In the genomic region with DNA sequence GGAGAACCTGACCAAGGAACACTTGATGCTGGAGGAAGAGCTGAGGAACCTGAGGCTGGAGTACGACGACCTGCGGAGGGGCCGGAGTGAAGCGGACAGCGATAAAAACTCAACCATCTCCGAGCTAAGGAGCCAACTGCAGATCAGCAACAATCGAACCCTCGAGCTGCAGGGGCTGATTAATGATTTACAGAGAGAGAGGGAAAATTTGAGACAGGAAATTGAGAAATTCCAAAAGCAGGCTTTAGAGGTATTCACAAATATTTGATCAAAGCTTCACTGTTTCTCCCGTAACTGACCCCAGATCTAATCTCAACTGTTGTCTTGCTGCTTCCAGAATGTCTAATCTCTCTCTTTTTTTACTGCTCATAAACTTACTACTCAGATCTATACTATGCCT, we compare ENCODE assay signal across 22 mouse cellular contexts.
"Had no signal": no experiment of that assay in that cellular context is flagged by ENCODE, and none has a peak within 500 bp of the region (broad histone marks: within the 10 kb centered on the region; RNA-seq: fewer than 3 reads in every experiment).

No protein-coding gene starts in this region.

- H3K9me3 ChIP-seq: forebrain, embryonic 15.5 days had no signal

- H3K36me3 ChIP-seq: forebrain, embryonic 15.5 days; hindbrain, embryonic 13.5 days; hindbrain, embryonic 15.5 days had no signal

- H3K4me2 ChIP-seq: forebrain, embryonic 15.5 days; heart, embryonic 12.5 days; hindbrain, embryonic 13.5 days; hindbrain, embryonic 15.5 days; kidney, embryonic 15.5 days; limb, embryonic 13.5 days had no signal

- H3K9ac ChIP-seq: forebrain, embryonic 15.5 days; forebrain, postnatal 0 days; heart, embryonic 12.5 days; hindbrain, embryonic 13.5 days; hindbrain, embryonic 15.5 days; kidney, embryonic 15.5 days; limb, embryonic 13.5 days had no signal

- H3K4me1 ChIP-seq: forebrain, embryonic 15.5 days; heart, embryonic 10.5 days; heart, embryonic 12.5 days; hindbrain, embryonic 13.5 days; hindbrain, embryonic 15.5 days; kidney, embryonic 15.5 days; limb, embryonic 13.5 days had no signal

- H3K4me3 ChIP-seq: forebrain, embryonic 15.5 days; heart, embryonic 10.5 days; heart, embryonic 12.5 days; hindbrain, embryonic 13.5 days; hindbrain, embryonic 15.5 days; kidney, embryonic 15.5 days; limb, embryonic 13.5 days had no signal

- DNase-seq: forebrain, postnatal 0 days; gastrocnemius, postnatal 14 days; gastrocnemius, postnatal 36 days; heart, postnatal 10 days; kidney, adult 11 months; kidney, adult 2 months; kidney, adult 9 months; kidney, postnatal 14 days; kidney, postnatal 36 days; layer of hippocampus, adult 9-11 months; layer of hippocampus, postnatal 36 days; left cerebral cortex, postnatal 4 days had no signal

- H3K27ac ChIP-seq: forebrain, embryonic 15.5 days; heart, embryonic 10.5 days; hindbrain, embryonic 13.5 days; hindbrain, embryonic 15.5 days; hindbrain, postnatal 0 days; kidney, embryonic 15.5 days; kidney, postnatal 0 days; limb, embryonic 13.5 days had no signal

- ATAC-seq: forebrain, embryonic 15.5 days; forebrain, postnatal 0 days; hindbrain, postnatal 0 days; intestine, embryonic 16.5 days had no signal

- H3K27me3 ChIP-seq: forebrain, embryonic 15.5 days; heart, embryonic 12.5 days; hindbrain, embryonic 13.5 days; hindbrain, embryonic 15.5 days; kidney, embryonic 15.5 days; limb, embryonic 13.5 days had no signal
